Mouse (Mus musculus) brain, adult 2 months (tissue): ENCODE measurements around the gene Plce1.

Experiments used
- DNase-seq: peaks from one replicate; pipeline ENCODE4 v3.0.0; 2011; ENCODE audit warnings: low read depth, low spot score

Gene Plce1

GRCm38 (mm10) chr19:38480731-38481621 is at the start of gene Plce1:
Plce1 (plus strand) TSS chr19:38481109.
- DNase-seq, result no peak

- no peak for DNase-seq
These were observed 49.6 kb upstream of the Plce1 start for GRCm38 (mm10) chr19:38431326-38431725.

DNA sequence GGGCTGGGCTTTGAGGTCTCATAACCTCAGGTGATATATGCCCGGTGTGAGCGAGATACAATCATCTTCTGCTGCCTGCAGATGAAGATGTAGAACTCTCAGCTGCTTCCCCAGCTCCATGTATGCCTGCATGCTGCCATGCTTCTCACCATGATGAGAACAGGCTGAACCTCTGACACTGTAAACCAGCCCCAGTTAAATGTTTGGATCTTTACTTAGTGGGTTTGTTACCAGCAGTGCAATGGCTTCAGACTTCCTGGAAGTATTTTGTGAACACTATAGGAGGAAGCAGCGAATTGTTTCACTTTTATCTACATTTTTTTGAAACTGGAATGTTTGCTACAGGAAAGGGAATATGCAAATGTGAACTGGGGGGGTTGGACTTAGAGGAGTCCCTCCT is 48.9 kb upstream of the Plce1 start:
- no peak for DNase-seq

GRCm38 (mm10) chr19:38433381-38433780 is 47.5 kb upstream of the Plce1 start:
- peak; percentile 59 for DNase-seq

- DNase-seq, result peak; percentile 10
These were observed 45.7 kb upstream of the Plce1 start for GRCm38 (mm10) chr19:38435221-38435620.

GRCm38 (mm10) chr19:38441860-38442259 is 39.0 kb upstream of the Plce1 start:
- no peak for DNase-seq

GRCm38 (mm10) chr19:38445758-38446157 is 35.2 kb upstream of the Plce1 start:
- no peak for DNase-seq

DNA sequence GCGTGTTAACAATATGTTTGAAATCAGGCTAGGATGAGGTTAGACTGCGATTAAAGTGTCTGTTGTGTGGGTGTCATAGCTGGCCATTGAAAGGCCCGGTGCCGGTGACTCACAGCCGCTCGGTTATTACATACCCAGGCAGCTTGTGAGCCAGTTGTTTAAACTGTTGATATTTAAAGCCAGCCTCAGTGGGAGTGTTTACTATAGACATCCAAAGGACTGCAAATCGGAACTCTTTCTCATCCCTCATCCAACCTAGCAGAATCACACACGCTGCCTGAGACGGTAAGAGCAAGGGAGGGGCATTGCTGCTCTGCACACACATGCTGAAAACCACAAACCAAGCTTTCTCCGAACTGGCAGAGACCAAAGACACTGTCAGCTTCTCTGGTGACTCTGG is 25.7 kb upstream of the Plce1 start:
- peak; percentile 67 for DNase-seq

DNA sequence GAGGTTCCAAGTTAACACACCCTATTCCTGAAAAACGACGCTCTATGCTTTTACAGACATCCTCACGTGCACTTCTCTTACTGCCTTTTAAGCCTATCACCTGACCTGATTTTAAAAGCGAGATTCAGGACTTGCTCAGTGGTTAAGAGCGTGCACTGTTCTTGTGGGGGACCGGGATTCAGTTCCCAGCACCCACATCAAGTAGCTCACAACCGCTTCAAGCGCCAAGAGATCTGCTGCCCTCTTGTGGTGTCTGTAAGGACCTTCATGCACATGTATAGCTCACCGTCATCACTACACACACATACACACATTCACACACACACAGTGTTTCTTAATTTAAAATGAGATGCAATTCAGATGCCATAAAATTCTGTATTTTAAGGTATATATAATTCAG is 21.9 kb upstream of the Plce1 start:
- DNase-seq, result no peak

DNA sequence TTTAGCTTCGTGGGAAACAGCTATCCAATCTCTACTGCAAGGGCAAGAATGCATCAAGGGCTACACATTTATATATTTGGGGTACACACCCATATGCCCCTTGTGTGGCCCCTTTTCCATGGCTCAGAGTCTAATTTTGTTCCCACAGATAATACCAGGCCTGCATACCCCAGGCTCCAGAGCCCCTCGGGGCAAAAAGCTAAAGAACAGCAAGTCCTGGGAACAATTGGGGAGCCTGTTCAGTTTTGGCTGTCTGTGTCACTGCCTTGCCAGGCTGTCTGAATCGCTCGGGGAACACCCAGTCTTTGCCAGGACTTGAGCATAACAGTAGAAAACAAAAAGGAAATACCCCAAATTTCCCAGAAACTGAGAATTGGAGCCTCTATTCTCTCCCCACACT is 20.2 kb upstream of the Plce1 start:
- DNase-seq, result no peak

DNA sequence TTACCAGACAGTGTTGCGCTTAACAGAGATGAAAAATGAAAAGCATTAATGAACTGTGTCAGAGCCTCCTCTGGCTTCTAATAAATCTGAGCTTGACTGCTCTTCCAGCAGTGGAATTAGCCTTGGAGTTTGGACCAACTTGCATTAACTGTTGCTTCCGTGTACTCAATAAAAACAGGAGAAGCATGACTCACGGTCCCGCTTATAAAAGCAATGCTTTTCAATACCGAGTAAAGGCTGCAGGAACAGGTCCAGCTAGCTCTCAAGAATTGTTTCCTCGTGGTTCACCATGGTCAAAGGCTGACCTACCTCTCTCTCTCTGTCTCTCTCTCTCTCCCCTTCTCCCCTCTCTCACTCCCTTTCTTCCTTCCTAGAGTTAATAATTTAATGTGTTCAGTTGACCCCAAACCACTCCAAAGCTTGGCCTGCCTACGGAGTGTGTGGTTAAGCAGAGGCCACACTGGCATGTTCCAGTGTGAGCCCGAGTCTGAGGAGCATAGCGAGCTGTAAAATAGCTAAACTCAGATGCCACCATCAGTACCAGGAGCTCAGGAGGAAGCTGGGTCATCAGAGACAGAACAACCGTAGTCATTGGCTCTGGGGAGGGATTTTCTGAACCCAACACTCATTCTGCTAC is 10.5 kb upstream of the Plce1 start:
- DNase-seq, result no peak

DNA sequence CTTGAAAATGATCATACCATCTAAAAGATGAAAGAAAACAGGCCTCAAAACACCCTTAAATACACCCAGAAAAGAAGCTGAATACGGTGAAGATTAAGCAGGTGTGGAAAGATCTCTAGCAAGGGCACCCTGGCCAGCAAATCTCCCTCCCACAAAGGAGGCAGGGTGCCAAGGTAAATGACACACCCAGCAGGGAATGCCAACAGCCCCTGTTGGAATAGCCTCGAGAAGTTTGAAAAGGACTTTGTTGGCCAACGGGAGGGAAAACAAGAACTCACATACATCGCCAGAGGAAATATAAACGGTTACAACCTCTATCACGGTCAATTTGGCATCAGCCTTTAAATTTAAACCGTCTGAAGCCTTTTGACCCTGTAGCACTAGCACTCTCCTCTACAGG is 5.5 kb upstream of the Plce1 start:
- DNase-seq, result no peak

GRCm38 (mm10) chr19:38478286-38478685 is 2.6 kb upstream of the Plce1 start:
- no peak for DNase-seq

DNA sequence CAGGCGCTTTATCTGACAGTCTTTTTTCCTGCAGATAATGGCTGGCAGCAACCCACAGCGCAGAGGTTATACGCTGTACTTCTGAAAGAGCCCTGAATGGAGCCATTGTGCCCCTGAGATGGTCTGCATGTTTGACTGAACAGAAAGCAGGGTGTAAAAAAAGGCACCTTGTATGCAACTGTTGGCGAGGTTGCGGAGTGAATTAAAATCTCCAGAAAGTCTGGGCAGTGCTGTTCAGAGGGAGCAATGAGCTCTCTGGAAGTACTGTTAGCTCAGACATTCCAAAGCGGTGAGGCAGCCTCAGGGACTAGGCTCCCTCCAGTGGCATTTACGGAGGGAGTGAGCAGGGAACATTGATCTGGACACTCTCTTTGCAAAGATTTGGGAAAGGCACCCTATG is 2.0 kb upstream of the Plce1 start:
- peak; percentile 24 for DNase-seq

DNA sequence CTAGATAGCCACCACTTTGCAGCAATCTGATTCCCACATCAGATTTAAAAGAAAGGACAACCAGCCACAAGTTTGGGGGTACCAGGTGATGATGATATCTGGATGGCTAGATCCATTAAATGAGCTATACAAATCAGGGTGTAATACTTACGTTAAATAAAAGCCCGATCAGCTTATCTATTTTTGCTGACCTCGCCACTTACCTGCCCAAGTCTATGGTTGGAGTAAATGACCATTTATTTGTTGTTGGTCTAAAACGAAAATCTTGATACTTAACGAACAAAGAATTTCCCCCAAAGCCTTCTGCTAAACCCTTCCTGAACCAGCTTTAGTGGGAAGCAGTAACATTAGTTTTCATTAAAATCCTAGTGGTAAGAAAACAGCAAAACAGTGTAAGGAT is 1.4 kb upstream of the Plce1 start:
- DNase-seq, result no peak

DNA sequence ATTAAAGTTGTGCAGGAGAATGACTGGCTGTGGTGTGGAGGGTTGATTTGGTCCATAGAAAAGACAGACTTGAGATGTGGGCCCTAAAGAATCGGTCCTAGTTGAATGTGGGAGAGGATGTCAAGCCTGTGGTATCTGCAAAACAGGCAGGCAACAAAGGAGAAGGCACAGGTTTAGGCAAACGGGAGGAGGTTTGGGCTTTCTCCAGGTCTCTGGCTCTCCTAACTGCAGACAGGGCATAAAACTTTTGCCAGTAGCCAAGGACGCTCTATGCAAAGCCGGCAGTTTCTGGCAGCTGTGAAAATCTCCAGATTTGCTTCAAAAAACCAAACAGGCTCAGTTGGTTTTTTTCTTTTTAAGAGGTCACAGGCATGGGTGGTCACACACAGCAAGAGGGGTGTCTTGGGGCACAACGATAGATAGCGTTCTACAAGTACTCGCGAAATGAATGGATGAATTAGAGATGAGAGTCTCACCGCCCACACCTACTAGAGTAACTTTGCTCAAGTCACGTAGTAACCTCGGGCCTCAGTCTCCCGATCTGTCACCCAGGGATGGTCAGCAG is 671 bp upstream of the Plce1 start:
- no peak for DNase-seq

- DNase-seq, result no peak
These were observed 997 bp downstream of the Plce1 start for GRCm38 (mm10) chr19:38481906-38482305.

DNA sequence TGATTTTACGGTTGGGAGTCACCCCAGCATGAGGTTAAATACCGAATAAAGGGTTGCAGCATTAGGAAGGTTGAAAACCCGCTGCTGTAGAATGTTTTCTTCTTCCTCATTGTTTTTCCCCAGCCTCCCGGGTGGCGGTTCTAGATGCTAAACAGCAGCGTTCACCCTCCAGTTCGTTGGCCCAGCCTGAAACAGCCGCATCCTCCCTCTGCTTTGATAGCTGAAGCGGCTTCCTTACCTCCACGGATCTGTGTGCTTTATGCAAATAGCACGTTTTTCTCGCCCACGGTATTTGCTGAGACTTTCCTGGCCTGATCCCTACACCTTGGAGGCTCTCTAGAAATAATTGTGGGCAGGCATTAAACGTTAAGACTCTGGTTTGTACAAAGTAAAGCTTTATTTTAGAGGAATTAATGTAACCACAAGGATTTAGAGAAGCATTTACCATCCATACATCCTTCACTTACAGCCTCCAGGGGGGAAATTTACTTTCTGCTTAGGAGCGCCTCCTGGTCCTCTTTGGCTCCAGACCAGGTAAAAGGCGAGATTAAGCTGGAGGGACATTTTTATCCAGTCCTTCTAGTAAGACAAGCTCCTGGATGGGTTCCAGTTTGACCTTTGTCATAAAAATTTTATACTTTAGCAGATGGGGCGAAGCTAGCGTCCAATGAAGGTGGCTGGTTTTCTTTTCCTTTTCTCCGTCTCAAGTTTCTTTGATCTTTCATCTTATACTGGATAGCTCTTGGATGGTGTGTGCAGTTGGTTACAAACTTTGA is 1.7 kb downstream of the Plce1 start:
- no peak for DNase-seq

GRCm38 (mm10) chr19:38485779-38486555 is 5.1 kb downstream of the Plce1 start:
- no peak for DNase-seq

DNA sequence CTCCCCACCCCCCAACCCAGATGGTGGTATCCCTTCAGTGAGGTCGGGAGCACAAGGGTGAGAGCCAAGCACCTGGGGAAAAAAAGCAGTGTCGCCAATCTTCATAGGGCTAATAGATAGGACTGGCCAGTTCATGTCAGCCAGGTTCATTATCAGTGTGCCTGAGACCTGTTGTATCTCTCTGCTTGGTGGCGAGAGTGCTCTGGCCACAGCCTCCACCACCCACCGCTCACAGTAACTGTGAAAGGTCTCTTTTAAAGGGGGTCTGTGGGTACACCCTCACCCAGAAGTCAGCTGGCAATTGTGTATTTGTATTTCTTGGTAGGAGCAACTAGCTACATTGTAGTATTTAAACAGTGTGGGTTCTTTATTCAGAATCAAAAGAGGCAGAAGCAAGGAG is 6.6 kb downstream of the Plce1 start:
- DNase-seq, result no peak
